Mouse (Mus musculus) megakaryocyte, embryonic 14.5 days (primary cell): Measurements from ENCODE around the gene Npsr1.

Source experiments
- FLI1 ChIP-seq: IDR thresholded peaks from 2 replicates; pipeline ENCODE4 v1.6.1; 2012; ENCODE audit warnings: low read length, inconsistent platforms, mixed read lengths
- GATA1 ChIP-seq: IDR thresholded peaks from 3 replicates; pipeline ENCODE4 v1.6.1; 2012; ENCODE audit warnings: mixed read lengths, low read length, inconsistent platforms, borderline replicate concordance

GRCm38 (mm10) chr9:24144341-24144740, 46.5 kb downstream of the Npsr1 start:
- TF ChIP-seq GATA1 (no peak), FLI1 (no peak)
